Mouse (Mus musculus) stomach, postnatal 0 days (tissue): ENCODE measurements around the gene Gnl3.

Experiments used
- CTCF ChIP-seq: IDR thresholded peaks from 2 replicates; pipeline ENCODE4 v1.5.1; 2016; ENCODE audit warnings: antibody characterized with exemption, low read depth, mild to moderate bottlenecking, moderate library complexity
- EP300 ChIP-seq: optimal IDR thresholded peaks from 2 replicates; pipeline ENCODE3; 2016; ENCODE audit warnings: antibody characterized with exemption

DNA sequence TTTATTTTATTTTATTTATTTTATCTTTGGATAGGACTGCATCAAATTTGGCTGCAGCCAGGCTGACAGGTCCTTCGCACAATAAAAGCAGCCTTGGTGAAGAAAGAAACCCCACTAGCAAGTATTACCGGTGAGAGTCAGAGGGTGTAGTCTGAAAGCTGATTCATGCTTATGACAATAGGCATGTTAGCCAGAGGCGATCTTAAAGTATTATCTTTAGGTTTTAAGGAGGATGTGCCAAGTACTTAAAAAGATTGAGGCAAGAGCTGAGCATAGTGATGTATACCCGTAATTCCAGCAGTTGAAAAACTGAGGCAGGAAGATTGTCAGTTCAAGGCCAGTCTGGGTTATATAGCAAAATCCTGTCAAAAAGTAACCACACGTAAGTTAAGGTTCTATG lies 26.3 kb upstream of the Gnl3 start:
- TF ChIP-seq CTCF (no peak), EP300 (no peak)
